Mouse (Mus musculus): ENCODE measurements around the gene Mapk6. TPM values are rescaled to one million over a fixed set of nuclear protein-coding genes. Genes with fewer than 3 reads are reported as not detected.
"Not testable (repeated sequence)": the region's sequence is repeated elsewhere in the genome, so short reads cannot be mapped to it uniquely, and the experiment has no call there.

The Mapk6 gene
- polyA plus RNA-seq, 1 experiment from 2014 or later = 43.5 TPM

DNA sequence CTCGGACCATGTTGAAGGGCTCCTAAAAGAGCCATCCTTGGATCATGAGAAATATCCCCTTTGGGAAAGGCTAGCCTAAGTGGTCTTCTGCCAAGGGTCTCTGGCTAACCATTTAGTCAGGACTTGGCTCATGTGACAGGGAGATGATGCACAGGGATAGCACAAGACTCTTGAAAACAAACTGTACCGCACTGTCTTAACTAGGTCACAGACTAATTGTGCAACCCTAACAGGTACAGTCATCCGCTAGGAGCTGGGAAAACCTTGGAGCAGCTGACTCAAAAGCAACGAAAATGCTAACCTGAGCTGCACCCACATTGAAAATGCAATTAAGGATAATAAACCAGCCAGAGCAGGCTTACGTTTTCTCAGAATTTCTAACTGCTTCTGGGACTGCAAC, 43.6 kb downstream of the Mapk6 start:
- no peak for ATAC-seq
- 54% methylated on average over 5 of the region's 5 CpGs for WGBS
- no peak overlapping the region for H3K4me2 ChIP-seq (ENCODE audit: low read depth, low read length)
- H3K4me3 ChIP-seq (ENCODE audit: low read length) = no peak overlapping the region
- no peaks in the 10 kb centered on the region for H3K36me3 ChIP-seq (ENCODE audit: control insufficient read depth, insufficient read depth, low read length)
- no peaks in the 10 kb centered on the region for H3K4me1 ChIP-seq (ENCODE audit: control insufficient read depth, insufficient read depth, low read length)
- H3K27me3 ChIP-seq (replicated peaks; ENCODE audit: control insufficient read depth, insufficient read depth, low read length) = no peaks in the 10 kb centered on the region
- no peak overlapping the region for H3K9ac ChIP-seq (ENCODE audit: low read depth, low read length)
- H3K9me3 ChIP-seq (ENCODE audit: control insufficient read depth, low read length) = no peaks in the 10 kb centered on the region
- H3K27ac ChIP-seq (ENCODE audit: low read length) = no peak overlapping the region

DNA sequence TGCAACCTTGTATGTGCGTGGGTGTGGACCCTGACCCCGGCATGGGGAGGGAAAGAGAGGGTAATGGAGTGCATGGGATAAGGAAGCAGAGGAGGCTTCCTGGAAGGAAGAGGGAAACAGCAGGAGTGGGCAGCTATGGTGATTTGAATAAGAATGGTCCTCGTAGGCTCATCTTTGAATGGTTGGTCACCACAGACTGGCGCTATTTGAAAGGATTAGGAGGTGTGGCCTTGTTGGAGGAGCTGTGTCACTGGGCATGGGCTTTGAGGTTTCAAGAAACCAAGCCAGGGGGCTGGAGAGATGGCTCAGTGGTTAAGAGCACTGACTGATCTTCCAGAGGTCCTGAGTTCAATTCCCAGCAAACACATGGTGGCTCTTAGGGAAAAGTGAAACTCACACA, 44.6 kb downstream of the Mapk6 start:
- H3K4me2 ChIP-seq (ENCODE audit: low read depth, low read length) = no peak overlapping the region
- no peaks in the 10 kb centered on the region for H3K27me3 ChIP-seq (replicated peaks; ENCODE audit: control insufficient read depth, insufficient read depth, low read length)
- 82% methylated on average over 4 of the region's 4 CpGs for WGBS
- no peaks in the 10 kb centered on the region for H3K36me3 ChIP-seq (ENCODE audit: control insufficient read depth, insufficient read depth, low read length)
- no peak for ATAC-seq
- H3K9ac ChIP-seq (ENCODE audit: low read depth, low read length) = no peak overlapping the region
- H3K4me1 ChIP-seq (ENCODE audit: control insufficient read depth, insufficient read depth, low read length) = no peaks in the 10 kb centered on the region
- H3K9me3 ChIP-seq (ENCODE audit: control insufficient read depth, low read length) = no peaks in the 10 kb centered on the region
- H3K4me3 ChIP-seq (ENCODE audit: low read length) = no peak overlapping the region
- H3K27ac ChIP-seq (ENCODE audit: low read length) = no peak overlapping the region

DNA sequence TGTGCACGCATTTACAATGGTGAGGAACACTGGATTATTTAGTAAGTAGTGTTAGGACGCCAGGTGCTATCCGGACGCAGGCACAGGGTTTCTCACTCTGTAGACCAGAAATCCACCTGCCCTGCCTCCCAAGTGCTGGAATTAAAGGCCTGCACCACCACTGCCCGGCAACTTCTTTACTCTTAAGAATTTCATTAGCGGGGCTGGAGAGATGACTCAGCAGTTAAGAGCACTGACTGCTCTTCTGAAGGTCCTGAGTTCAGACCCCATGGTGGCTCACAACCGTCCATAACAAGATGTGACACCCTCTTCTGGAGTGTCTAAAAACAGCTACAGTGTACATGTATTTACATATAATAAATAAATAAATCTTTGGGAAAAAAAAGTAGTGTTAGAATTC, 46.1 kb downstream of the Mapk6 start:
- not testable (repeated sequence) for H3K36me3 ChIP-seq (ENCODE audit: control insufficient read depth, insufficient read depth, low read length); H3K9ac ChIP-seq (ENCODE audit: low read depth, low read length); H3K4me3 ChIP-seq (ENCODE audit: low read length); H3K27me3 ChIP-seq (replicated peaks; ENCODE audit: control insufficient read depth, insufficient read depth, low read length); H3K9me3 ChIP-seq (ENCODE audit: control insufficient read depth, low read length); H3K4me1 ChIP-seq (ENCODE audit: control insufficient read depth, insufficient read depth, low read length); H3K27ac ChIP-seq (ENCODE audit: low read length); H3K4me2 ChIP-seq (ENCODE audit: low read depth, low read length); ATAC-seq
- 63% methylated on average over 7 of the region's 7 CpGs for WGBS

DNA sequence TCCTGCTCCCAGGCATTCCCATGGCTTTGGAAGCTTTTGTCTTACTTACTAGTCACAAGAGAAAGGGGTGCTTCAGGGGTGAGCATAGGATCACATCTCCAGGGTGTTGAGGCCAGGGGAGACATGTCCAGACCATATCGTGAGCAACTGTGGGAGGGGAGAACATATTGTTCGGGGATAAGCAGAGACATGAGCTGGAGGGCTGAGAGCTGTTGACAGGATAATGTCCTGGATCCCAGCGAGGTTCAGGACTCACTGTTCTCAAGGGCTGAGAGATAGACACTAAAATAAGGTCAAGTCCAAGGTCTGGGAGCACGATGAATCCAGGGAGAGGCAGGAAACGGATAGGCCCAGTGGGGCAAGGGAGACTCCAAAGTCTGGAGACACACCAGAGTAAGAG, 46.8 kb downstream of the Mapk6 start:
- H3K9ac ChIP-seq (ENCODE audit: low read depth, low read length) = no peak overlapping the region
- H3K4me3 ChIP-seq (ENCODE audit: low read length) = no peak overlapping the region
- H3K27me3 ChIP-seq (replicated peaks; ENCODE audit: control insufficient read depth, insufficient read depth, low read length) = no peaks in the 10 kb centered on the region
- H3K27ac ChIP-seq (ENCODE audit: low read length) = no peak overlapping the region
- 71% methylated on average over 5 of the region's 5 CpGs for WGBS
- no peak overlapping the region for H3K4me2 ChIP-seq (ENCODE audit: low read depth, low read length)
- ATAC-seq = no peak
- no peaks in the 10 kb centered on the region for H3K9me3 ChIP-seq (ENCODE audit: control insufficient read depth, low read length)
- no peaks in the 10 kb centered on the region for H3K4me1 ChIP-seq (ENCODE audit: control insufficient read depth, insufficient read depth, low read length)
- no peaks in the 10 kb centered on the region for H3K36me3 ChIP-seq (ENCODE audit: control insufficient read depth, insufficient read depth, low read length)

DNA sequence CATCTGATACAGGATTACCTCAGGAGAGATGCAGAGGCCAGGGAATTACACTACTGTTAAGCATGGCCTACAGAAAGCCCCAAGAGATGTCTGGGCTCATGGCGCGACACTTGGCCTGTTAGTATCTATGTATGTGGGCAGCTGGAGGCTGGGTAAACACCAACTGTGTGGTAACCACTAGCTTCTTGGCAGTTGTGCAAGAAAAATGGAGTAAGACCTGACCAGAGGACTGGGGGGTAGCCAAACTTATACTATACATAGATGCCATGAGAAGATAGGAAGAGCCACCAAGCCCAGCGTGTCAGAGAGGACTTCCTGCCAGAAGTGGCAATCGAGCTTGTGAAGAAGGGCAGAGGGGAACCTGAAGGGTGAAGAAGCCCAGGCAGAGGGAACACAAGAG, 47.6 kb downstream of the Mapk6 start:
- 86% methylated on average over 4 of the region's 4 CpGs for WGBS
- H3K9me3 ChIP-seq (ENCODE audit: control insufficient read depth, low read length) = no peaks in the 10 kb centered on the region
- H3K4me1 ChIP-seq (ENCODE audit: control insufficient read depth, insufficient read depth, low read length) = no peaks in the 10 kb centered on the region
- H3K36me3 ChIP-seq (ENCODE audit: control insufficient read depth, insufficient read depth, low read length) = no peaks in the 10 kb centered on the region
- no peak overlapping the region for H3K27ac ChIP-seq (ENCODE audit: low read length)
- no peak for ATAC-seq
- H3K4me3 ChIP-seq (ENCODE audit: low read length) = no peak overlapping the region
- no peak overlapping the region for H3K4me2 ChIP-seq (ENCODE audit: low read depth, low read length)
- H3K9ac ChIP-seq (ENCODE audit: low read depth, low read length) = no peak overlapping the region
- no peaks in the 10 kb centered on the region for H3K27me3 ChIP-seq (replicated peaks; ENCODE audit: control insufficient read depth, insufficient read depth, low read length)

DNA sequence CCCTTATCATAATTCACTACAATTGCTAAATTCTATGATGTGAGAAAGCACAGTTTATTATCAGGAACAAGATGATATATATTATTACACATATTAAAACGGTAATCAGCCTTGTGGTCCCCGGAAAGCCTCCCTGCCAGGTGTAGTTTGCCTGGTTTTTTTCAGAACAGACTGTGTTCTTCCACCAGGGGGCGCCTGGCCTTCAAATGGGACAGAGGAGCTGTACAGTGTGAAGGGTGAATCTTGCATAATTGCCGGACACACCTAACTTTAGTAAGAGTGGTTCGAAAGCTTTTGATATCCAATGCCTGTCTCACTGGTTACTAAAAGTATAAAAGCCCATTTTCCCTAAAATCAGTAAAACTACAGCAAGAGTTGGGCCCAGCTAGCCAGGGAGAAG, 48.1 kb downstream of the Mapk6 start:
- ATAC-seq = peak; percentile 60
- WGBS = 31% methylated on average over 5 of the region's 5 CpGs
- Histone ChIP-seq H3K27me3 (replicated peaks; ENCODE audit: control insufficient read depth, insufficient read depth, low read length) (no peaks in the 10 kb centered on the region), H3K4me2 (ENCODE audit: low read depth, low read length) (no peak overlapping the region), H3K36me3 (ENCODE audit: control insufficient read depth, insufficient read depth, low read length) (no peaks in the 10 kb centered on the region), H3K27ac (ENCODE audit: low read length) (no peak overlapping the region), H3K9me3 (ENCODE audit: control insufficient read depth, low read length) (no peaks in the 10 kb centered on the region), H3K4me3 (ENCODE audit: low read length) (no peak overlapping the region), H3K4me1 (ENCODE audit: control insufficient read depth, insufficient read depth, low read length) (no peaks in the 10 kb centered on the region), H3K9ac (ENCODE audit: low read depth, low read length) (no peak overlapping the region)

DNA sequence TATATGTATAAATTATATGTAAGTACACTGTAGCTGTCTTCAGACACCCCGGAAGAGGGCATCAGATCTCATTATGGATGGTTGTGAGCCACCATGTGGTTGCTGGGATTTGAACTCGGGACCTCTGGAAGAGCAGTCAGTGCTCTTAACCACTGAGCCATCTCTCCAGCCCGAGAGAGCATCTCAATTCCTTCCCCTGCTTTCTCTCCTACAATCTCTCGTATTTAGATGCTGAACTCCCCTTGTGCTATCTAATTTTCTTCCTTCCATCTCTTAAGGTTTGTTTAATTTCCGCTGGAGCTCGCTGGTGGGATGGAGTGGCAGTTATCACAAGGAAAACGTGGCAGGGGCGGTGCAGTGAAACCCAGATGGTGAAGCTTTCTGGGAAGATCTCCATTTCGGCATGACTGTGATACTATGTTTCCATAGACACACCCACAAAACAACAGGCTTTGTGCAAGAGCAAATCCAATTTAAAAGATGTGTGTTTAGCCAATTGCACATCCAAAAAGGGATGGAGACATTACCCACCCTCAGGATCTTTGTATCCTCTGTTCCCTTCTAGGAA, 52.6 kb downstream of the Mapk6 start:
- H3K36me3 ChIP-seq (ENCODE audit: control insufficient read depth, insufficient read depth, low read length) = no peaks in the 10 kb centered on the region
- H3K9me3 ChIP-seq (ENCODE audit: control insufficient read depth, low read length) = no peaks in the 10 kb centered on the region
- H3K27me3 ChIP-seq (replicated peaks; ENCODE audit: control insufficient read depth, insufficient read depth, low read length) = no peaks in the 10 kb centered on the region
- no peak overlapping the region for H3K4me3 ChIP-seq (ENCODE audit: low read length)
- no peak for ATAC-seq
- no peaks in the 10 kb centered on the region for H3K4me1 ChIP-seq (ENCODE audit: control insufficient read depth, insufficient read depth, low read length)
- no peak overlapping the region for H3K4me2 ChIP-seq (ENCODE audit: low read depth, low read length)
- no peak overlapping the region for H3K27ac ChIP-seq (ENCODE audit: low read length)
- no peak overlapping the region for H3K9ac ChIP-seq (ENCODE audit: low read depth, low read length)
- 76% methylated on average over 9 of the region's 9 CpGs for WGBS

DNA sequence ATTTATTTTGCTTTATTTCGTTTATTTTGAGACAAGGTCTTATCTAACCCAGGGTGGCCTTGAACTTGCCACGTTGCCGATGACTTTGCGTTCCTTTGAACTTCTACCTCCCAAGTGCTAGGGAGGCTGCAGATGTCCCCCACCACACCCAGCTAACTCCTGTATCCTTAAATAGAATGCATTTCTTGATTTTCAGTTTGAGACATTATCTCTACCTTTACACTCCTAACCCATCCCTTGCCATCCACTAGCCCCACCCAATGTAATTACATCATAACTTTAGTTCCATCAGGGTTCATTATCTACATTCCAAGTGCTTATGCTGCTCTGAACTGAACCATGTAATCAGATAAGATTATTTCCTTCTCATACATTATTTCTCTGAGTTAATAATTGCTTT, 54.0 kb downstream of the Mapk6 start:
- no peak overlapping the region for H3K9ac ChIP-seq (ENCODE audit: low read depth, low read length)
- H3K36me3 ChIP-seq (ENCODE audit: control insufficient read depth, insufficient read depth, low read length) = no peaks in the 10 kb centered on the region
- 84% methylated on average over 4 of the region's 4 CpGs for WGBS
- H3K9me3 ChIP-seq (ENCODE audit: control insufficient read depth, low read length) = no peaks in the 10 kb centered on the region
- no peak for ATAC-seq
- no peak overlapping the region for H3K27ac ChIP-seq (ENCODE audit: low read length)
- H3K27me3 ChIP-seq (replicated peaks; ENCODE audit: control insufficient read depth, insufficient read depth, low read length) = no peaks in the 10 kb centered on the region
- no peaks in the 10 kb centered on the region for H3K4me1 ChIP-seq (ENCODE audit: control insufficient read depth, insufficient read depth, low read length)
- no peak overlapping the region for H3K4me2 ChIP-seq (ENCODE audit: low read depth, low read length)
- H3K4me3 ChIP-seq (ENCODE audit: low read length) = no peak overlapping the region

DNA sequence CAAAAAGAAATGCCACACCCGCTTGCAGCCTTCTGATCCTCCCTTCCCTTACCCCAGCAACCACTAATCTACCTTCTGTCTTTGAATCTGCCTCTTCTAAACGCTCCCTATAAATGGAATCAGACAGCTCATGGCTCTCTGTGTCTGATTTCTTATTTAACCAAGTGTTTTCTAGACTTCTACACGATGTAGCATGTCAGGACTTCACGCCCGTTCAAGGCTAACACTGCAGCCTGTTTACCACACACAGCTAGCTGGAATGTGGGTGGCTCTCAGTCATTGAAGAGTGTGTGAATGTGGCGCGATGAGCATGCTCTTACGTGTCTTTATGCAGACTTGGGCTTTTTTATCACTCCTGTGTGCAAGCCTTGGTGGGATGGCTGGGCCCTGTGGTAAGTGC, 56.7 kb downstream of the Mapk6 start:
- Histone ChIP-seq H3K27ac (ENCODE audit: low read length) (no peak overlapping the region), H3K9ac (ENCODE audit: low read depth, low read length) (no peak overlapping the region), H3K4me2 (ENCODE audit: low read depth, low read length) (no peak overlapping the region), H3K9me3 (ENCODE audit: control insufficient read depth, low read length) (no peaks in the 10 kb centered on the region), H3K4me3 (ENCODE audit: low read length) (no peak overlapping the region), H3K4me1 (ENCODE audit: control insufficient read depth, insufficient read depth, low read length) (no peaks in the 10 kb centered on the region), H3K27me3 (replicated peaks; ENCODE audit: control insufficient read depth, insufficient read depth, low read length) (no peaks in the 10 kb centered on the region), H3K36me3 (ENCODE audit: control insufficient read depth, insufficient read depth, low read length) (no peaks in the 10 kb centered on the region)
- 68% methylated on average over 8 of the region's 8 CpGs for WGBS
- ATAC-seq = no peak

DNA sequence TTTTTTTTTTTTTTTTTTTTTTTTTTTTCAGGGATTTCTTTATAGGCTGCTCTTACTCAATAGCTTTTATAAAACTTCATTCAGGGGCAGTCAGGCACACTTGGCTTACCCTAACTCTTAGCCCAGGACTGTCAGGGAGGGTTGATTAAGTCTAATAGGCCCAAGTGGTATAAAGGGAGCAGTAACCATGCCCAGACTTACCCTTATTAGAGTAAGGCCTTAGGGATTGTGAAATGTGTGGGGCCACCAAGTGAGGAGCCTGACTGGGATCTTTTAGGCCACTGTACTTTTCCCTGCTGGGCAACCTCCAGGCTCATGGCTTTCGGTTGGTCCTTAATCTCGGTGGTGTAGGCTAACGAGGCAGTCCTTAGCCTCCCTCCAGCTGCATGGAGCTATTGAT, 61.2 kb downstream of the Mapk6 start:
- H3K4me3 ChIP-seq (ENCODE audit: low read length) = no peak overlapping the region
- H3K4me2 ChIP-seq (ENCODE audit: low read depth, low read length) = no peak overlapping the region
- no peaks in the 10 kb centered on the region for H3K9me3 ChIP-seq (ENCODE audit: control insufficient read depth, low read length)
- 90% methylated on average over 3 of the region's 3 CpGs for WGBS
- H3K4me1 ChIP-seq (ENCODE audit: control insufficient read depth, insufficient read depth, low read length) = no peaks in the 10 kb centered on the region
- no peak for ATAC-seq
- H3K36me3 ChIP-seq (ENCODE audit: control insufficient read depth, insufficient read depth, low read length) = no peaks in the 10 kb centered on the region
- no peaks in the 10 kb centered on the region for H3K27me3 ChIP-seq (replicated peaks; ENCODE audit: control insufficient read depth, insufficient read depth, low read length)
- no peak overlapping the region for H3K9ac ChIP-seq (ENCODE audit: low read depth, low read length)
- H3K27ac ChIP-seq (ENCODE audit: low read length) = no peak overlapping the region

All from intestine, embryonic 16.5 days (tissue).